27 mouse cellular contexts compared by ENCODE assay signal in the genomic region with DNA sequence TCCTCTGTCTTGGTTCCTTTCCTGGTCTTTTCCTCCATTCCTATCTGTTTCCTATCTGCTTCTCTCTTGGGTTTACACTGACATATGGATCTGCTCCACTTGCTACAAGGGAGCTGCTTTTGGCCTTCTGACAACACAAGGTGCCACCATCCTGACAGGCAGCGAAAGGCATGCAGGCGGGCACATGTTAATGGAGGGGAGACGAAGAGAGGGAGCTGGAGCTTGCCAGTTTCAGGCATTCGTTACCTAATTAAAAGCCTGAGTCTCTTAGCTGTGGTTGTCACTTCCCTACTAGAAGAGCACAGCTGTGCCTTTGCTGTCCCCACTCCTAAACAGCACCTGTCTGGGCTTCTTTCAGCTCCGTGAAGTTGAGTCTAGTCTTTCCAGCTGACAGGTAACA.
DNase-seq lines count a peak whose midpoint lies in the region; ATAC-seq lines count a peak whose summit lies in the region.
"Had no signal": no experiment of that assay in that cellular context is flagged by ENCODE, and none has a peak within 500 bp of the region (broad histone marks: within the 10 kb centered on the region; RNA-seq: fewer than 3 reads in every experiment).

No protein-coding gene starts in this region.

- no peak overlapping the region for H3K4me2 ChIP-seq in forebrain, embryonic 16.5 days (ENCODE audit: low read length)
- H3K4me2 ChIP-seq: embryonic facial prominence, embryonic 12.5 days; heart, embryonic 12.5 days; hindbrain, embryonic 13.5 days; lung, embryonic 14.5 days; midbrain, embryonic 12.5 days; neural tube, embryonic 13.5 days had no signal

- no peaks in the 10 kb centered on the region for H3K36me3 ChIP-seq in forebrain, embryonic 16.5 days (ENCODE audit: control insufficient read depth, insufficient read depth)
- H3K36me3 ChIP-seq: embryonic facial prominence, embryonic 12.5 days; heart, embryonic 12.5 days; hindbrain, embryonic 13.5 days; midbrain, embryonic 12.5 days; neural tube, embryonic 13.5 days had no signal

- H3K4me3 ChIP-seq in forebrain, embryonic 16.5 days (replicated peaks; ENCODE audit: low read length): no peak overlapping the region
- H3K4me3 ChIP-seq: embryonic facial prominence, embryonic 12.5 days; heart, adult 2 months; heart, embryonic 12.5 days; hindbrain, embryonic 13.5 days; midbrain, embryonic 12.5 days; neural tube, embryonic 13.5 days had no signal

- 30% methylated on average over 5 of the region's 5 CpGs for WGBS in forebrain, embryonic 16.5 days

- peak overlapping the region; percentile 10; the same call in 1 of the 2 replicates for H3K27ac ChIP-seq in forebrain, embryonic 16.5 days (ENCODE audit: low read length)
- H3K27ac ChIP-seq: embryonic facial prominence, embryonic 12.5 days; heart, adult 2 months; hindbrain, embryonic 13.5 days; kidney, postnatal 0 days; liver, embryonic 14.5 days; midbrain, embryonic 12.5 days; neural tube, embryonic 13.5 days had no signal

- peaks cover 14% of the 10 kb centered on the region for H3K4me1 ChIP-seq in forebrain, embryonic 16.5 days (replicated peaks; ENCODE audit: control insufficient read depth, insufficient read depth, low read length)
- H3K4me1 ChIP-seq: embryonic facial prominence, embryonic 12.5 days; heart, embryonic 12.5 days; hindbrain, embryonic 13.5 days; midbrain, embryonic 12.5 days; neural tube, embryonic 13.5 days had no signal

- H3K27me3 ChIP-seq in forebrain, embryonic 16.5 days (replicated peaks; ENCODE audit: control insufficient read depth, insufficient read depth, low read length): no peaks in the 10 kb centered on the region
- H3K27me3 ChIP-seq: embryonic facial prominence, embryonic 12.5 days; heart, embryonic 12.5 days; hindbrain, embryonic 13.5 days; midbrain, embryonic 12.5 days; neural tube, embryonic 13.5 days; Patski had no signal

- ATAC-seq in forebrain, embryonic 16.5 days: peak; percentile 92
- ATAC-seq: intestine, embryonic 16.5 days; Patski had no signal

- DNase-seq in cerebellum, postnatal 14 days: peak; percentile 20 to 24
- no peak for DNase-seq in cerebellum, adult 9-10 months
- DNase-seq in left cerebral cortex, postnatal 14 days (ENCODE audit: low spot score in 2 of 2): peak; percentile 5 to 24
- DNase-seq in left cerebral cortex, postnatal 25 days (ENCODE audit: low spot score in 2 of 2): no peak
- peak; percentile 33 for DNase-seq in brain, adult 2 months (ENCODE audit: low read depth, low spot score)
- no peak for DNase-seq in layer of hippocampus, postnatal 10 days (ENCODE audit: low spot score in 2 of 2)
- DNase-seq: adrenal gland, postnatal 14 days; embryo, embryonic 11 days; heart, adult 2 months; heart, postnatal 4 days; kidney, adult 8-10 months; kidney, postnatal 4 days; layer of hippocampus, postnatal 36 days; liver; lung, embryonic 14.5 days; thymus, adult 2 months; thymus, postnatal 36 days had no signal

- no peaks in the 10 kb centered on the region for H3K9me3 ChIP-seq in forebrain, embryonic 16.5 days (ENCODE audit: control insufficient read depth, low read length)
- H3K9me3 ChIP-seq: embryonic facial prominence, embryonic 12.5 days; heart, embryonic 12.5 days; hindbrain, embryonic 13.5 days; midbrain, embryonic 12.5 days; neural tube, embryonic 13.5 days had no signal

- intact Hi-C loops in left cerebral cortex, postnatal 14 days (cut with DNase I): no loop called here
- intact Hi-C loops in left cerebral cortex, postnatal 25 days (cut with DNase I): no loop called here

- no peak overlapping the region for H3K9ac ChIP-seq in forebrain, embryonic 16.5 days (replicated peaks; ENCODE audit: low read depth, low read length)
- H3K9ac ChIP-seq: embryonic facial prominence, embryonic 12.5 days; heart, embryonic 12.5 days; hindbrain, embryonic 13.5 days; liver, embryonic 14.5 days; lung, embryonic 14.5 days; midbrain, embryonic 12.5 days; neural tube, embryonic 13.5 days had no signal

Comparison
In these comparisons a context has a peak if more than half of its experiments do, and no peak if none do; other contexts are left out.
1. DNase-seq: peak in cerebellum, postnatal 14 days (2 of 2), left cerebral cortex, postnatal 14 days (2 of 2) and brain, adult 2 months (single experiment); none in cerebellum, adult 9-10 months (single experiment), left cerebral cortex, postnatal 25 days (0 of 2) and layer of hippocampus, postnatal 10 days (0 of 2).